Mouse (Mus musculus): ENCODE measurements around the gene B3gat3. TPM values are rescaled to one million over a fixed set of nuclear protein-coding genes. Genes with fewer than 3 reads are reported as not detected.

Gene B3gat3
- polyA plus RNA-seq, 1 experiment, result 66.3 TPM

- Histone ChIP-seq H3ac (ENCODE audit: control insufficient read depth, insufficient read length) (peak overlapping the region; percentile 97), H3K79me2 (ENCODE audit: control insufficient read depth, insufficient read depth) (peaks cover 28% of the 10 kb centered on the region), H3K27me3 (ENCODE audit: control insufficient read depth, insufficient read depth, insufficient read length) (no peaks in the 10 kb centered on the region), H3K36me3 (ENCODE audit: control insufficient read depth, insufficient read depth) (peaks cover 9% of the 10 kb centered on the region), H3K4me3 (peak overlapping the region; percentile 94), H3K4me2 (ENCODE audit: low read depth) (peak overlapping the region; percentile 97)
- TF ChIP-seq E2F4 (IDR thresholded peaks at IDR 0.05; ENCODE audit: insufficient read depth) (no peak), SRF (IDR thresholded peaks at IDR 0.05; ENCODE audit: control insufficient read depth, insufficient read length, low read depth) (no peak), MYOD1 (IDR thresholded peaks at IDR 0.05; ENCODE audit: control insufficient read depth in 1 of 3, insufficient read length in 2 of 3, low read depth in 2 of 3) (no peak), POLR2A (IDR thresholded peaks at IDR 0.05; ENCODE audit: insufficient read length, low read depth) (no peak), USF1 (IDR thresholded peaks at IDR 0.05; ENCODE audit: low read depth) (no peak), TCF12 (IDR thresholded peaks at IDR 0.05; ENCODE audit: insufficient read depth, poor library complexity, severe bottlenecking) (no peak), POLR2AphosphoS2 (IDR thresholded peaks at IDR 0.05; ENCODE audit: insufficient read length, low read depth) (no peak), MAX (IDR thresholded peaks at IDR 0.05; ENCODE audit: low read depth) (no peak), REST (IDR thresholded peaks at IDR 0.05; ENCODE audit: insufficient read depth, insufficient read length) (no peak), TCF3 (IDR thresholded peaks at IDR 0.05; ENCODE audit: insufficient read length, low read depth) (no peak), MYOG (IDR thresholded peaks at IDR 0.05; ENCODE audit: control insufficient read depth in 1 of 3, insufficient read depth in 1 of 3, insufficient read length in 2 of 3, low read depth in 2 of 3) (no peak)
These were observed 20.5 kb downstream of the B3gat3 start for GRCm38 (mm10) chr19:8940526-8941133.

GRCm38 (mm10) chr19:8941136-8941514, 21.0 kb downstream of the B3gat3 start:
- Histone ChIP-seq H3K4me3 (peak overlapping the region; percentile 94), H3K4me2 (ENCODE audit: low read depth) (peak overlapping the region; percentile 97), H3ac (ENCODE audit: control insufficient read depth, insufficient read length) (peak overlapping the region; percentile 97), H3K36me3 (ENCODE audit: control insufficient read depth, insufficient read depth) (peaks cover 12% of the 10 kb centered on the region), H3K79me2 (ENCODE audit: control insufficient read depth, insufficient read depth) (peaks cover 28% of the 10 kb centered on the region), H3K27me3 (ENCODE audit: control insufficient read depth, insufficient read depth, insufficient read length) (no peaks in the 10 kb centered on the region)
- TF ChIP-seq MAX (IDR thresholded peaks at IDR 0.05; ENCODE audit: low read depth), result no peak
- no peak for TF ChIP-seq TCF3 (IDR thresholded peaks at IDR 0.05; ENCODE audit: insufficient read length, low read depth)
- no peak for TF ChIP-seq POLR2AphosphoS2 (IDR thresholded peaks at IDR 0.05; ENCODE audit: insufficient read length, low read depth)
- TF ChIP-seq SRF (IDR thresholded peaks at IDR 0.05; ENCODE audit: control insufficient read depth, insufficient read length, low read depth), result no peak

- Histone ChIP-seq H3K79me2 (ENCODE audit: control insufficient read depth, insufficient read depth) (peaks cover 28% of the 10 kb centered on the region), H3K36me3 (ENCODE audit: control insufficient read depth, insufficient read depth) (peaks cover 17% of the 10 kb centered on the region), H3ac (ENCODE audit: control insufficient read depth, insufficient read length) (peak within 1 kb of the TSS; percentile 97), H3K4me3 (peak within 1 kb of the TSS; percentile 94), H3K4me2 (ENCODE audit: low read depth) (peak within 1 kb of the TSS; percentile 97), H3K27me3 (ENCODE audit: control insufficient read depth, insufficient read depth, insufficient read length) (no peaks in the 10 kb centered on the region)
- TF ChIP-seq POLR2AphosphoS2 (IDR thresholded peaks at IDR 0.05; ENCODE audit: insufficient read length, low read depth) (peak; percentile 84), MYOD1 (IDR thresholded peaks at IDR 0.05; ENCODE audit: control insufficient read depth in 1 of 3, insufficient read length in 2 of 3, low read depth in 2 of 3) (no peak), E2F4 (IDR thresholded peaks at IDR 0.05; ENCODE audit: insufficient read depth) (peak; percentile 16), POLR2A (IDR thresholded peaks at IDR 0.05; ENCODE audit: insufficient read length, low read depth) (peak; percentile 80), SRF (IDR thresholded peaks at IDR 0.05; ENCODE audit: control insufficient read depth, insufficient read length, low read depth) (peak; percentile 18)
These were observed 21.5 kb downstream of the B3gat3 start, which contains the start of gene Mta2 for GRCm38 (mm10) chr19:8941515-8942217. Gene Mta2 (plus strand): TSS chr19:8941875.

- H3K4me3 ChIP-seq, result peak overlapping the region; percentile 94
- no peaks in the 10 kb centered on the region for H3K27me3 ChIP-seq (ENCODE audit: control insufficient read depth, insufficient read depth, insufficient read length)
- peaks cover 24% of the 10 kb centered on the region for H3K36me3 ChIP-seq (ENCODE audit: control insufficient read depth, insufficient read depth)
- TF ChIP-seq POLR2A (IDR thresholded peaks at IDR 0.05; ENCODE audit: insufficient read length, low read depth), result peak; percentile 26
- no peak for TF ChIP-seq POLR2AphosphoS2 (IDR thresholded peaks at IDR 0.05; ENCODE audit: insufficient read length, low read depth)
- TF ChIP-seq E2F4 (IDR thresholded peaks at IDR 0.05; ENCODE audit: insufficient read depth), result no peak
- peak overlapping the region; percentile 97 for H3ac ChIP-seq (ENCODE audit: control insufficient read depth, insufficient read length)
- H3K4me2 ChIP-seq (ENCODE audit: low read depth), result peak overlapping the region; percentile 80
- peaks cover 28% of the 10 kb centered on the region for H3K79me2 ChIP-seq (ENCODE audit: control insufficient read depth, insufficient read depth)
These were observed 22.2 kb downstream of the B3gat3 start for GRCm38 (mm10) chr19:8942276-8942964.

GRCm38 (mm10) chr19:8943047-8943446, 22.9 kb downstream of the B3gat3 start:
- Histone ChIP-seq H3K79me2 (ENCODE audit: control insufficient read depth, insufficient read depth) (peaks cover 28% of the 10 kb centered on the region), H3K4me3 (peak overlapping the region; percentile 94), H3K36me3 (ENCODE audit: control insufficient read depth, insufficient read depth) (peaks cover 30% of the 10 kb centered on the region), H3ac (ENCODE audit: control insufficient read depth, insufficient read length) (peak overlapping the region; percentile 97), H3K27me3 (ENCODE audit: control insufficient read depth, insufficient read depth, insufficient read length) (no peaks in the 10 kb centered on the region), H3K4me2 (ENCODE audit: low read depth) (peak overlapping the region; percentile 80)
- TF ChIP-seq TCF12 (IDR thresholded peaks at IDR 0.05; ENCODE audit: insufficient read depth, poor library complexity, severe bottlenecking) (no peak), USF1 (IDR thresholded peaks at IDR 0.05; ENCODE audit: low read depth) (no peak), TCF3 (IDR thresholded peaks at IDR 0.05; ENCODE audit: insufficient read length, low read depth) (no peak), SRF (IDR thresholded peaks at IDR 0.05; ENCODE audit: control insufficient read depth, insufficient read length, low read depth) (no peak), POLR2A (IDR thresholded peaks at IDR 0.05; ENCODE audit: insufficient read length, low read depth) (no peak), E2F4 (IDR thresholded peaks at IDR 0.05; ENCODE audit: insufficient read depth) (no peak), MYOD1 (IDR thresholded peaks at IDR 0.05; ENCODE audit: control insufficient read depth in 1 of 3, insufficient read length in 2 of 3, low read depth in 2 of 3) (no peak), MAX (IDR thresholded peaks at IDR 0.05; ENCODE audit: low read depth) (no peak), CEBPB (IDR thresholded peaks at IDR 0.05; ENCODE audit: insufficient read depth, poor library complexity, severe bottlenecking) (no peak), MYOG (IDR thresholded peaks at IDR 0.05; ENCODE audit: control insufficient read depth in 1 of 3, insufficient read depth in 1 of 3, insufficient read length in 2 of 3, low read depth in 2 of 3) (no peak), POLR2AphosphoS2 (IDR thresholded peaks at IDR 0.05; ENCODE audit: insufficient read length, low read depth) (no peak), REST (IDR thresholded peaks at IDR 0.05; ENCODE audit: insufficient read depth, insufficient read length) (no peak)
